Mouse (Mus musculus) liver, embryonic 15.5 days (tissue): Measurements from ENCODE around the gene Olfr147. TPM values are rescaled to one million over a fixed set of nuclear protein-coding genes. Genes with fewer than 3 reads are reported as not detected.
"Not testable (repeated sequence)": the region's sequence is repeated elsewhere in the genome, so short reads cannot be mapped to it uniquely, and the experiment has no call there.

ENCODE experiments used
- ATAC-seq: fragments of 200-750 bp; cut with Nextera tagmentation; 2 replicates; pipeline ENCODE4 v1.8.0; 2017; ENCODE audit warnings: moderate number of reproducible peaks, mild to moderate bottlenecking, moderate library complexity; ENCODE audit not compliant: insufficient read depth
- H3K27ac ChIP-seq: fragments of 300-500 bp; sonication (generic); replicated peaks from 2 replicates; pipeline ENCODE4 v1.5.1; 2015; ENCODE audit warnings: mild to moderate bottlenecking, inconsistent platforms
- H3K27me3 ChIP-seq: fragments of 300-500 bp; sonication (generic); 2 replicates; pipeline ENCODE4 v1.6.1; 2015; ENCODE audit warnings: mild to moderate bottlenecking, inconsistent platforms
- H3K36me3 ChIP-seq: fragments of 300-500 bp; sonication (generic); replicated peaks from 2 replicates; pipeline ENCODE4 v1.6.1; 2015; ENCODE audit warnings: moderate library complexity, mild to moderate bottlenecking, inconsistent platforms
- H3K4me1 ChIP-seq: fragments of 300-500 bp; sonication (generic); replicated peaks from 2 replicates; pipeline ENCODE4 v1.6.1; 2015; ENCODE audit warnings: inconsistent platforms
- H3K4me2 ChIP-seq: fragments of 300-500 bp; sonication (generic); 2 replicates; pipeline ENCODE4 v1.6.1; 2015; ENCODE audit warnings: moderate library complexity, mild to moderate bottlenecking, inconsistent platforms
- H3K4me3 ChIP-seq: fragments of 300-500 bp; sonication (generic); replicated peaks from 2 replicates; pipeline ENCODE4 v1.5.1; 2015; ENCODE audit warnings: mild to moderate bottlenecking, inconsistent platforms
- H3K9ac ChIP-seq: fragments of 300-500 bp; sonication (generic); 2 replicates; pipeline ENCODE4 v1.6.1; 2015; ENCODE audit warnings: moderate library complexity, mild to moderate bottlenecking, inconsistent platforms
- H3K9me3 ChIP-seq: fragments of 300-500 bp; sonication (generic); replicated peaks from 2 replicates; pipeline ENCODE4 v1.6.1; 2016; ENCODE audit warnings: inconsistent platforms
- WGBS: fragments of 180-500 bp; shearing (Covaris S2); methylation state at CpG from one replicate; pipeline ENCODE4 v1.1.7; 2015; ENCODE audit warnings: mixed read lengths; ENCODE audit not compliant: insufficient replicate concordance; 5-methylcytosine and 5-hydroxymethylcytosine counted together
- polyA plus RNA-seq: library from polyadenylated mRNA; unstranded; fragments of >200 nt; fragmentation: Nextera tagmentation; extraction: Ambion mirVana; gene quantifications from 2 replicates; pipeline ENCODE4 v1.2.1, GENCODE M21; 2015

The Olfr147 gene
- polyA plus RNA-seq = not detected in 2 replicates

DNA sequence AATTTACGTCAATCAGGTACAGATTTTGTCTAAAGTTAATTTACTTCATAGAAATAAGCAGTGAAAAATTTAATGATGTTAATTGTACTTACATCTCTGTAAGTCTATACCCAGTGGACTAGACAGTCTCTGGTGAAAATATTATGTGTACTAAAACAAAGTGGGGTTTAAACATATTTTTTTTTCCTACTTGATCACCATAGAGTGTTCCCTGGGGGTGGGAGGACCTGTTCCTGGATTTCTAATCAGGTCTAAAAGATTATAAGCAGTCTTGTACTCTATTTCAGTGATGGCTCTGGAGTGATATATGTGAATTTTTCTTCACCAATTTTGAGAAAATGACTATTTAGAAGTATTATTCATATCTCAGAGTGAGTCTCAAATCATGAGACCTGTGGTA, at the start of gene Olfr147:
TSS of gene Olfr147 (plus strand) at position 301 of the 400 bp plus-strand sequence.
- Histone ChIP-seq H3K36me3 (no peaks in the 10 kb centered on the region), H3K27ac (no peak within 1 kb of the TSS), H3K9ac (no peak within 1 kb of the TSS), H3K27me3 (no peaks in the 10 kb centered on the region), H3K4me1 (no peaks in the 10 kb centered on the region), H3K4me3 (no peak within 1 kb of the TSS), H3K4me2 (no peak within 1 kb of the TSS), H3K9me3 (no peaks in the 10 kb centered on the region)
- ATAC-seq = no peak
- WGBS = 61% methylated on average over 1 of the region's 1 CpGs

DNA sequence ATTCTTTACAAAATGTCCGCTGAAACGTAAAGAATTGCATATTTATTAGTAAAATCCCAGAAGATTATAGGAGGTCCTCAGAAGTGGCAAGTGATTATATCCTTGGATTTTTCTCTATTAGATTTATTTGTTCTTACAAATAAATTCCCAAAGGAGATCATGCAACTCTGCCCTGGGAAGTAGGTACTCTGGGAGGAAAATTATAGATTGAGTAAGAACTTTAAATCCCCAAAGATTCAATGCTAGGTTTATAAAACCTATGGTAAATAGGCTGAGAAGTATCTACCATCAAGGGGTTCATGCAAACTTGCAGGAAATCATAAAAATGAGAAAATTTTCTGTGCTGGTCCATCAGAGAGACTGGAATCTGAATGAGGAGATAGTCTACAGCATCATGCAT, 34.9 kb upstream of the Olfr147 start, which contains the start of gene Olfr250:
TSS of gene Olfr250 (plus strand) at position 301 of the 400 bp plus-strand sequence.
- Histone ChIP-seq H3K4me2 (no peak within 1 kb of the TSS), H3K36me3 (no peaks in the 10 kb centered on the region), H3K27ac (no peak within 1 kb of the TSS), H3K9me3 (no peaks in the 10 kb centered on the region), H3K27me3 (no peaks in the 10 kb centered on the region), H3K4me3 (no peak within 1 kb of the TSS), H3K4me1 (no peaks in the 10 kb centered on the region), H3K9ac (no peak within 1 kb of the TSS)
- ATAC-seq = no peak
- 61% methylated on average over 2 of the region's 2 CpGs for WGBS

DNA sequence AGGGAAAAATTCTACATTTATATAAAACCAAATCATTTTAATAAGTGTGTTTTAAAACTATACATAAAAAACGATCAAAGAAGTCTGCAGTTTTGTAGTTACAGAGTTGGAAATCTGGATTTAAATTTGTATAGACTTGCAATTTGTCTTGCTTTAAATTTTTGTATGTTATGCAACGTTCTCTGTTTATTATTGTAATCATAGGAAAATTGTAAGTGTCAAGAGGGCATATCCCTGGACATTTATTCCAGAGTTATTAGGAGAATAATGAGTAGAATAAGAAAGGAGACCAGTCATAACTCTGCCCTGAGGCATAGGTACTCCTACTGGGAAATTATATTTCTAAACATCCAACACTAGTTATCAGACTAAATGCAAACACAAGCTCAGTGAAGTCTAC, 24.7 kb upstream of the Olfr147 start, which contains the start of gene Olfr251:
TSS of gene Olfr251 (plus strand) at position 301 of the 400 bp plus-strand sequence.
- Histone ChIP-seq H3K36me3 (no peaks in the 10 kb centered on the region), H3K27me3 (no peaks in the 10 kb centered on the region), H3K4me1 (no peaks in the 10 kb centered on the region), H3K27ac (no peak within 1 kb of the TSS), H3K9me3 (no peaks in the 10 kb centered on the region), H3K4me2 (no peak within 1 kb of the TSS), H3K4me3 (no peak within 1 kb of the TSS), H3K9ac (no peak within 1 kb of the TSS)
- 35% methylated on average over 2 of the region's 2 CpGs for WGBS
- no peak for ATAC-seq

- ATAC-seq, H3K4me1 ChIP-seq, H3K27me3 ChIP-seq, H3K9ac ChIP-seq, H3K4me3 ChIP-seq, H3K27ac ChIP-seq, H3K4me2 ChIP-seq, H3K9me3 ChIP-seq, H3K36me3 ChIP-seq: not testable (repeated sequence)
- 63% methylated on average over 3 of the region's 3 CpGs for WGBS
Measured at GRCm38 (mm10) chr9:38407502-38407901, 6.0 kb downstream of the Olfr147 start.

DNA sequence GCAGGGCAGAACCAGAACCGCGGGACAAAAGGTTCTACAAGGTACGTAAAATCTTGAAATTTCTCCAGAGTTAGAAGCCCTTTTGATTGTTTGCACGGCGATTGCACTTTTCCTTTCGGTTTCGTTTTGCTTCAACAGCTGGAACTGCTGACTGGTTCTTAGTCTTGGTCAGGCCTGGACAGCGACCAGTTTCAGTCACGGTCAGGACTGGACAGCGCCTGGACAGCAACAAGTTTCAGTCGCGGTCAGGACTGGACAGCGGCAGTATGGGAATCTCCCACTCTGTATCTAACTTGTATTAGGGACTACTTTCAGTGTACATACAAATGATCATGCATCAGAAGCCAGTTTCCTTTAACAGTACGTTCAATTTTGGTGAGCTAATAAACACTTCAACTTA, 12.0 kb downstream of the Olfr147 start:
- 82% methylated on average over 14 of the region's 14 CpGs for WGBS
- H3K4me2 ChIP-seq, H3K4me1 ChIP-seq, H3K4me3 ChIP-seq, H3K27me3 ChIP-seq, H3K36me3 ChIP-seq, ATAC-seq, H3K9me3 ChIP-seq, H3K9ac ChIP-seq, H3K27ac ChIP-seq: not testable (repeated sequence)

DNA sequence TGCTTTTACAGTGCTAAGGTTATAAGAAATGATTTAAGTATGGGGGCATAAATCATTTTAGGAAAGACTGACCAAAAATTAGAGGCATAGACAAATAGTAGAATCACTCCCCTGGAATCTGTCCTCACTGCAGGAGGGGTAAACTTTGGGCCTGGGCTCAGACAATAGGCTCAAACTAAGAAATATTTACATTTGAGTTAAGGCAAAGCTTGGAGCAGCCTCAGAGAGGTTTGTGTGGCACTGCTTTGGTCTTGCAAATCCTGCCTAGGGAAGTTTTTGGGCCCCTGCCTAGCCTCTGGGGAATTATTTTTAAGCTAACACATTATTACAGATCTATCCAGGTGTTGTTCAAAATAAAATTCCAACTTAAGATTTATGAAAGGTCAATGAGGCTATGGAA, 22.3 kb downstream of the Olfr147 start:
- Histone ChIP-seq H3K4me3 (no peak overlapping the region), H3K36me3 (no peaks in the 10 kb centered on the region), H3K27me3 (no peaks in the 10 kb centered on the region), H3K4me1 (no peaks in the 10 kb centered on the region), H3K27ac (no peak overlapping the region), H3K4me2 (no peak overlapping the region), H3K9ac (no peak overlapping the region), H3K9me3 (no peaks in the 10 kb centered on the region)
- no peak for ATAC-seq

- Histone ChIP-seq H3K9me3 (no peaks in the 10 kb centered on the region), H3K27ac (no peak overlapping the region), H3K4me3 (no peak overlapping the region), H3K4me1 (no peaks in the 10 kb centered on the region), H3K27me3 (no peaks in the 10 kb centered on the region), H3K4me2 (no peak overlapping the region), H3K9ac (no peak overlapping the region), H3K36me3 (no peaks in the 10 kb centered on the region)
- ATAC-seq = no peak
- 26% methylated on average over 1 of the region's 1 CpGs for WGBS
Measured at GRCm38 (mm10) chr9:38427026-38427425, 25.5 kb downstream of the Olfr147 start.

GRCm38 (mm10) chr9:38429155-38429554, 27.7 kb downstream of the Olfr147 start, which contains the start of gene Olfr901:
Olfr901 (plus strand) TSS chr9:38429455.
- WGBS = 60% methylated on average over 1 of the region's 1 CpGs
- H3K27me3 ChIP-seq = no peaks in the 10 kb centered on the region
- no peak within 1 kb of the TSS for H3K27ac ChIP-seq
- no peak within 1 kb of the TSS for H3K9ac ChIP-seq
- H3K4me1 ChIP-seq = no peaks in the 10 kb centered on the region
- H3K36me3 ChIP-seq = no peaks in the 10 kb centered on the region
- H3K4me3 ChIP-seq = no peak within 1 kb of the TSS
- no peak for ATAC-seq
- H3K9me3 ChIP-seq = no peaks in the 10 kb centered on the region
- no peak within 1 kb of the TSS for H3K4me2 ChIP-seq

- Histone ChIP-seq H3K4me1 (no peaks in the 10 kb centered on the region), H3K27ac (no peak within 1 kb of the TSS), H3K4me3 (no peak within 1 kb of the TSS), H3K9ac (no peak within 1 kb of the TSS), H3K36me3 (no peaks in the 10 kb centered on the region), H3K9me3 (no peaks in the 10 kb centered on the region), H3K4me2 (no peak within 1 kb of the TSS), H3K27me3 (no peaks in the 10 kb centered on the region)
- 69% methylated on average over 5 of the region's 5 CpGs for WGBS
- no peak for ATAC-seq
Measured at GRCm38 (mm10) chr9:38447352-38447751, 45.9 kb downstream of the Olfr147 start, which contains the start of gene Olfr902. Olfr902 (plus strand) TSS chr9:38447652.

Other genes starting within 250 kb of the Olfr147 start
- not detected in 2 replicates for gene Olfr891, start 220.9 kb upstream of the Olfr147 start, polyA plus RNA-seq
- not detected in 2 replicates for gene Olfr893, start 193.3 kb upstream of the Olfr147 start, polyA plus RNA-seq
- not detected in 2 replicates for gene Olfr894, start 183.6 kb upstream of the Olfr147 start, polyA plus RNA-seq
- not detected in 2 replicates for gene Olfr143, start 148.9 kb upstream of the Olfr147 start, polyA plus RNA-seq
- not detected in 2 replicates for gene Olfr895, start 133.8 kb upstream of the Olfr147 start, polyA plus RNA-seq
- gene Olfr896-ps1, start 110.6 kb upstream of the Olfr147 start, polyA plus RNA-seq = not detected in 2 replicates
- gene Olfr25, start 72.6 kb upstream of the Olfr147 start, polyA plus RNA-seq = not detected in 2 replicates
- not detected in 2 replicates for gene Olfr898, start 53.3 kb upstream of the Olfr147 start, polyA plus RNA-seq
- gene Olfr250, start 34.8 kb upstream of the Olfr147 start, polyA plus RNA-seq = not detected in 2 replicates
- not detected in 2 replicates for gene Olfr251, start 24.6 kb upstream of the Olfr147 start, polyA plus RNA-seq
- gene Olfr901, start 27.8 kb downstream of the Olfr147 start, polyA plus RNA-seq = not detected in 2 replicates
- gene Olfr902, start 46.0 kb downstream of the Olfr147 start, polyA plus RNA-seq = not detected in 2 replicates
- gene Olfr904, start 61.4 kb downstream of the Olfr147 start, polyA plus RNA-seq = not detected in 2 replicates
- not detected in 2 replicates for gene Olfr905, start 69.4 kb downstream of the Olfr147 start, polyA plus RNA-seq
- not detected in 2 replicates for gene Olfr906, start 85.4 kb downstream of the Olfr147 start, polyA plus RNA-seq
- gene Olfr907, start 94.1 kb downstream of the Olfr147 start, polyA plus RNA-seq = not detected in 2 replicates
- not detected in 2 replicates for gene Olfr911-ps1, start 119.9 kb downstream of the Olfr147 start, polyA plus RNA-seq
- gene Olfr910, start 136.2 kb downstream of the Olfr147 start, polyA plus RNA-seq = not detected in 2 replicates
- gene Olfr912, start 178.5 kb downstream of the Olfr147 start, polyA plus RNA-seq = not detected in 2 replicates
- gene Olfr913, start 191.1 kb downstream of the Olfr147 start, polyA plus RNA-seq = not detected in 2 replicates
- gene Olfr914, start 203.4 kb downstream of the Olfr147 start, polyA plus RNA-seq = not detected in 2 replicates